Mouse (Mus musculus) gastrocnemius, postnatal 4 days (tissue): ENCODE measurements around the gene Itga1. TPM values are rescaled to one million over a fixed set of nuclear protein-coding genes. Genes with fewer than 3 reads are reported as not detected.

Experiments
- DNase-seq, 2 experiments: peaks; one replicate each; pipeline ENCODE4 v3.0.0; 2021 to 2022; ENCODE audit warnings: low spot score in 2 of 2, mixed read lengths in 2 of 2
- total RNA-seq, 2 experiments: library from RNA; stranded (reverse); gene quantifications; 2 replicates each; pipeline ENCODE4 v1.2.3; 2021

The Itga1 gene
- total RNA-seq, 2 experiments from 2014 or later = 37.7 to 40.4 TPM

GRCm38 (mm10) chr13:114909514-114909913 is 192.2 kb downstream of the Itga1 start:
- DNase-seq = no peak

GRCm38 (mm10) chr13:114907876-114908275 is 193.9 kb downstream of the Itga1 start:
- no peak for DNase-seq

Other genes with a start within 250 kb of the Itga1 start
- 10 to 100 TPM; 13.1 to 14.1 TPM for gene Itga2, start 169.9 kb downstream of the Itga1 start, total RNA-seq
- gene Pelo, start 11.8 kb downstream of the Itga1 start, total RNA-seq = 10 to 100 TPM; 17.4 to 21.9 TPM
- 1 to 10 TPM; 7.2 to 7.5 TPM for gene Gm49395, start within 50 bp of the Itga1 start, total RNA-seq